Mouse (Mus musculus): ENCODE results near the gene Icam5. TPM values are rescaled to one million over a fixed set of nuclear protein-coding genes. Genes with fewer than 3 reads are reported as not detected.
"Not testable (repeated sequence)": the region's sequence is repeated elsewhere in the genome, so short reads cannot be mapped to it uniquely, and the experiment has no call there.

Gene Icam5
- polyA plus RNA-seq, 1 experiment from 2014 or later = 0.15 TPM

DNA sequence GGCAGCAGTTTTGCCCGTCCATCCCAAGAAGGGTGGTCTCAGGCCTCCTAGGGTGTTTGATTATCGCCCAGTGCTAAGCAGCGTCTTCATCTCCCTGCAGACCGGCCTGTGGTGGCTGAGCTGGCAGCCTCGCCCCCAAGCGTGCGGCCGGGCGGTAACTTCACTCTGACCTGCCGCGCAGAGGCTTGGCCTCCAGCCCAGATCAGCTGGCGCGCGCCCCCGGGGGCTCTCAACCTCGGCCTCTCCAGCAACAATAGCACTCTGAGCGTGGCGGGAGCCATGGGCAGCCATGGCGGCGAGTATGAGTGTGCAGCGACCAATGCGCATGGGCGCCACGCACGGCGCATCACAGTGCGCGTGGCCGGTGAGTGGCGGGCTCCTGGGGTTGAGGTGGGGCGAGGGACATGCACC, 5.6 kb downstream of the Icam5 start:
- no peak overlapping the region for H3K27ac ChIP-seq (ENCODE audit: low read length)
- no peaks in the 10 kb centered on the region; the same call in 1 of the 2 replicates for H3K9me3 ChIP-seq (replicated peaks; ENCODE audit: control insufficient read depth, low read length)
- peaks cover 20% of the 10 kb centered on the region for H3K4me1 ChIP-seq (ENCODE audit: control insufficient read depth, insufficient read depth, low read length)
- H3K27me3 ChIP-seq (ENCODE audit: control insufficient read depth, insufficient read depth, low read length) = peaks cover 59% of the 10 kb centered on the region
- WGBS = 2% methylated on average over 31 of the region's 31 CpGs
- peak overlapping the region; percentile 44 for H3K4me3 ChIP-seq (replicated peaks; ENCODE audit: low read length)
- peak overlapping the region; percentile 60 for H3K9ac ChIP-seq (ENCODE audit: low read length)
- no peaks in the 10 kb centered on the region for H3K36me3 ChIP-seq (ENCODE audit: control insufficient read depth, insufficient read depth, low read length)
- no peak for ATAC-seq (ENCODE audit: insufficient read depth, low FRiP score)
- peak overlapping the region; percentile 66 for H3K4me2 ChIP-seq (ENCODE audit: low read depth, low read length)

DNA sequence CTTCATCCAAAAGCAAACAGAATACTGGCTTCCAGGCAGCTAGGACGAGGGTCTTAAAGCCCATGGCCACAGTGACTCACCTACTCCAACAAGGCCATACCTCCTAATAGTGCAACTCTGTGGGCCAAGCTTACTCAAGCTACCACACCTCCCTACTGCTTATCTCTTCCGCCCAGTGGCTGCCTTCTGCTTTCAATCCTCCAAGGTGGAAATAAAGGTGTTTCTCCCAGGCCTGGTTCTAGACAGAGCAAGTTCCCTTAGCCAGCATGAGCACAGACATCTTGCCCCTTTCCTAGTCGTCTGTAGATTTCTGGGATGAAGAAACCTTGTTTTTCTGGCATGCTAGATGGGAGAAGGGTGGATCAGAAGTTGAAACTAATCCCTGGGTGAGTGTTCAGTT, 7.9 kb downstream of the Icam5 start:
- no peak overlapping the region for H3K27ac ChIP-seq (ENCODE audit: low read length)
- no peak overlapping the region for H3K9ac ChIP-seq (ENCODE audit: low read length)
- H3K4me1 ChIP-seq (ENCODE audit: control insufficient read depth, insufficient read depth, low read length) = peaks cover 11% of the 10 kb centered on the region
- WGBS = 68% methylated on average over 3 of the region's 3 CpGs
- no peak overlapping the region for H3K4me3 ChIP-seq (replicated peaks; ENCODE audit: low read length)
- H3K9me3 ChIP-seq (replicated peaks; ENCODE audit: control insufficient read depth, low read length) = no peaks in the 10 kb centered on the region; the same call in 1 of the 2 replicates
- ATAC-seq (ENCODE audit: insufficient read depth, low FRiP score) = no peak
- H3K36me3 ChIP-seq (ENCODE audit: control insufficient read depth, insufficient read depth, low read length) = no peaks in the 10 kb centered on the region
- H3K4me2 ChIP-seq (ENCODE audit: low read depth, low read length) = no peak overlapping the region
- peaks cover 40% of the 10 kb centered on the region for H3K27me3 ChIP-seq (ENCODE audit: control insufficient read depth, insufficient read depth, low read length)

DNA sequence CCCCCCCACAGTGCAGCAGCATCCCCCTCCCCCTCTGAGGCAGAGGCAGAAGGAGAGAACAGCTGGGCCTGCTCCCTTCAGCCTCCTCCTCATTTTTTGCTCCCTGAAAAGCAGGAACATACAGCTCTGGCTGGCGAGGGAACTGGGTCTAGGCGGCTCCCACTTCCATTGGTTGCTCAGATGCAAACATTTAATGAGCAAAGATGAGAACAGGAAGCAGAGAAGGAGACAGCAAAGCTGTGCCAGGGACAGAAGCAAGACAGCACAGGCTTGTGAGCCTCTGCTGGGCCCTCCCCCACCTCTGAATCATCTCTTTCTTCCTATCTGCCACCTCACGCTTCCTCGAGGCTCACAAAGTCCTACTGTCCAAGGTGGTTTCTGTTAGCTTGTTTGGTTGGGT, 9.4 kb downstream of the Icam5 start:
- no peak overlapping the region for H3K4me3 ChIP-seq (replicated peaks; ENCODE audit: low read length)
- H3K9me3 ChIP-seq (replicated peaks; ENCODE audit: control insufficient read depth, low read length) = no peaks in the 10 kb centered on the region; the same call in 1 of the 2 replicates
- H3K4me2 ChIP-seq (ENCODE audit: low read depth, low read length) = no peak overlapping the region
- no peaks in the 10 kb centered on the region for H3K36me3 ChIP-seq (ENCODE audit: control insufficient read depth, insufficient read depth, low read length)
- 27% methylated on average over 4 of the region's 4 CpGs for whole genome bisulfite sequencing
- ATAC-seq (ENCODE audit: insufficient read depth, low FRiP score) = no peak
- no peak overlapping the region for H3K27ac ChIP-seq (ENCODE audit: low read length)
- H3K9ac ChIP-seq (ENCODE audit: low read length) = no peak overlapping the region
- H3K27me3 ChIP-seq (ENCODE audit: control insufficient read depth, insufficient read depth, low read length) = peaks cover 24% of the 10 kb centered on the region
- H3K4me1 ChIP-seq (ENCODE audit: control insufficient read depth, insufficient read depth, low read length) = peaks cover 11% of the 10 kb centered on the region

DNA sequence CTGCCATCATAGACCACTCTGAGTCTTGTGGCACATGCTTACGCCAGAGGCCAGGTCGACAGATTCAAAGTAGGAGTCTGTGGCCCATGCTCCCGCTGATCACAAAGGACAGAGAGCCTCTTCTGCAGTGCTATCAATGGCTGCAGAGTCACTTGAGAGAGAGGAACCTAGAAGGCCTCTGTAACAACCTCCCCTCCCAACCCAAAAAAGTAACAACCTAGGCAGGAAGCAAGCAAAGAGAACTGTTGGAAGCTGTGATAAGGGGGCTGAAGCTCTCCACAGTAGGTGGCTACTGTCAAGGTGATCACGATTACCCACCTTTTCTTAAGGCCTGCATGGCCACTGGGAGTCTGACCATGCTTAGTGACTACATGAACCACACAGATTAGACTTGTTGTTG, 11.7 kb downstream of the Icam5 start:
- H3K4me2 ChIP-seq (ENCODE audit: low read depth, low read length) = no peak overlapping the region
- no peak for ATAC-seq (ENCODE audit: insufficient read depth, low FRiP score)
- H3K27me3 ChIP-seq (ENCODE audit: control insufficient read depth, insufficient read depth, low read length) = peaks cover 3% of the 10 kb centered on the region
- H3K9ac ChIP-seq (ENCODE audit: low read length) = no peak overlapping the region
- no peak overlapping the region for H3K4me3 ChIP-seq (replicated peaks; ENCODE audit: low read length)
- 0 out of 2 replicates have a peak, but pooled peaks cover 2% of the 10 kb centered on the region for H3K4me1 ChIP-seq (ENCODE audit: control insufficient read depth, insufficient read depth, low read length)
- WGBS = 78% methylated on average over 4 of the region's 4 CpGs
- H3K36me3 ChIP-seq (ENCODE audit: control insufficient read depth, insufficient read depth, low read length) = no peaks in the 10 kb centered on the region
- H3K27ac ChIP-seq (ENCODE audit: low read length) = no peak overlapping the region
- no peaks in the 10 kb centered on the region; the same call in 1 of the 2 replicates for H3K9me3 ChIP-seq (replicated peaks; ENCODE audit: control insufficient read depth, low read length)

DNA sequence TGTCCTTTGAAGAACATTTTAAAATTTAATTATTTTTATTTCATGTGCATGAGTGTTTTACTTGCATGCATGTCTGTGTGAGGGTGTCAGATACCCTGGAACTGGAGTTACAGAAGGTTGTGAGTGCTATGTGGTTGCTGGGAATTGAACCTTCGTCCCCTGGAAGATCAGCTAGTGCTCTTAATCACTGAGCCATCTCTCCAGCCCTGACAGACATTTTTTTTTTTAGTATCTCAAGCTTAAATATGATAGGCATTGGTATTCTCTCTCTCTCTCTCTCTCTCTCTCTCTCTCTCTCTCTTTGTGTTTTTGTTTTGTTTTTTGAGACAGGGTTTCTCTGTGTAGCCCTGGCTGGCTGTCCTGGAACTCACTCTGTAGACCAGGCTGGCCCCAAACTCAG, 12.9 kb downstream of the Icam5 start:
- WGBS = 50% methylated on average over 1 of the region's 1 CpGs
- H3K27ac ChIP-seq (ENCODE audit: low read length) = not testable (repeated sequence)

DNA sequence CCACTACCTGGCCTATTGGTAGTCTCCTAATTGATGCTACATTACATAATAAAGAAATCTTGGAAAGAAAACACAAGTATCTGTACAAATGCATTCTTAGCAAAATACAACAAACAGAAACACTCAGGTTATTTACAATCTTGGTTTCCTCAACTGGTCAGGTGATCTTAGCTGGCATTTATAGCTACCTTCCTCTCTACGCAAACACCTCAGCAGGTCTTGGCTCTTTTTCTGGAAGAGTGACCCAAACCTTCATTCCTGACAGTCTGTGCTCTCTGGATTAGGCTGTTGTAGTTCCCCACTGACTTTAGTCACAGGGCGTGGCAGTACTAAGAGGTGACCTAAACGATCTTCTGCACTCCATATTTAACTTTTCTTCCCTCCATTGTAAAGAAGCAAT, 13.4 kb downstream of the Icam5 start:
- no peak overlapping the region for H3K4me2 ChIP-seq (ENCODE audit: low read depth, low read length)
- H3K27me3 ChIP-seq (ENCODE audit: control insufficient read depth, insufficient read depth, low read length) = no peaks in the 10 kb centered on the region
- H3K4me3 ChIP-seq (replicated peaks; ENCODE audit: low read length) = no peak overlapping the region
- no peak overlapping the region for H3K9ac ChIP-seq (ENCODE audit: low read length)
- 0 out of 2 replicates have a peak, but pooled peaks cover 2% of the 10 kb centered on the region for H3K4me1 ChIP-seq (ENCODE audit: control insufficient read depth, insufficient read depth, low read length)
- no peaks in the 10 kb centered on the region for H3K36me3 ChIP-seq (ENCODE audit: control insufficient read depth, insufficient read depth, low read length)
- 71% methylated on average over 3 of the region's 3 CpGs for WGBS
- no peak overlapping the region for H3K27ac ChIP-seq (ENCODE audit: low read length)
- no peak for ATAC-seq (ENCODE audit: insufficient read depth, low FRiP score)
- H3K9me3 ChIP-seq (replicated peaks; ENCODE audit: control insufficient read depth, low read length) = no peaks in the 10 kb centered on the region

More for the DNA sequence above, 12.9 kb downstream of the Icam5 start:
- H3K36me3 ChIP-seq (ENCODE audit: control insufficient read depth, insufficient read depth, low read length); H3K4me2 ChIP-seq (ENCODE audit: low read depth, low read length); H3K9me3 ChIP-seq (replicated peaks; ENCODE audit: control insufficient read depth, low read length); H3K9ac ChIP-seq (ENCODE audit: low read length); ATAC-seq (ENCODE audit: insufficient read depth, low FRiP score); H3K4me1 ChIP-seq (ENCODE audit: control insufficient read depth, insufficient read depth, low read length); H3K27me3 ChIP-seq (ENCODE audit: control insufficient read depth, insufficient read depth, low read length); H3K4me3 ChIP-seq (replicated peaks; ENCODE audit: low read length): not testable (repeated sequence)

DNA sequence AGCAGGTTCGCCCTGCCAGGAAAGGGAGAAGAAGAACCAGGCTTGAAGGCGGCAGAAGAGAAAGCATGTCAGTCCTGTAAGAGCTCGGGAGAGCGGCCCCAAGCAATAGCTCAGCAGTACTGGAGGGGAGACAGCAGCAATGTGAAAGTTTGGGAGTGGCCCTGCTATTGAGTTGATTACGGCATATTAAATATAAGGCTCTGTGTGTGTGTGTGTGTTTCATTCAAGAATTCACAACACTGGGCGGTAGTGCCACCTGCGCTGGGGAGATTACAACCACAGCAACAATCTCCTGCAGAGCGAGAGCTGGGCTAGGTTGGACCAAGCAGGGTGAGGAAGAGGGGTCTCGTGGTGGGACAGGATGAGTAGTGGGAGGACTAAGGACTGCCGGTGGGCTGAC, 19.7 kb downstream of the Icam5 start:
- no peak overlapping the region for H3K4me3 ChIP-seq (replicated peaks; ENCODE audit: low read length)
- H3K4me2 ChIP-seq (ENCODE audit: low read depth, low read length) = no peak overlapping the region
- 60% methylated on average over 10 of the region's 10 CpGs for WGBS
- no peak overlapping the region for H3K9ac ChIP-seq (ENCODE audit: low read length)
- no peak overlapping the region for H3K27ac ChIP-seq (ENCODE audit: low read length)
- H3K27me3 ChIP-seq (ENCODE audit: control insufficient read depth, insufficient read depth, low read length) = no peaks in the 10 kb centered on the region
- H3K4me1 ChIP-seq (ENCODE audit: control insufficient read depth, insufficient read depth, low read length) = no peaks in the 10 kb centered on the region
- no peaks in the 10 kb centered on the region for H3K9me3 ChIP-seq (replicated peaks; ENCODE audit: control insufficient read depth, low read length)
- ATAC-seq (ENCODE audit: insufficient read depth, low FRiP score) = no peak
- no peaks in the 10 kb centered on the region for H3K36me3 ChIP-seq (ENCODE audit: control insufficient read depth, insufficient read depth, low read length)

DNA sequence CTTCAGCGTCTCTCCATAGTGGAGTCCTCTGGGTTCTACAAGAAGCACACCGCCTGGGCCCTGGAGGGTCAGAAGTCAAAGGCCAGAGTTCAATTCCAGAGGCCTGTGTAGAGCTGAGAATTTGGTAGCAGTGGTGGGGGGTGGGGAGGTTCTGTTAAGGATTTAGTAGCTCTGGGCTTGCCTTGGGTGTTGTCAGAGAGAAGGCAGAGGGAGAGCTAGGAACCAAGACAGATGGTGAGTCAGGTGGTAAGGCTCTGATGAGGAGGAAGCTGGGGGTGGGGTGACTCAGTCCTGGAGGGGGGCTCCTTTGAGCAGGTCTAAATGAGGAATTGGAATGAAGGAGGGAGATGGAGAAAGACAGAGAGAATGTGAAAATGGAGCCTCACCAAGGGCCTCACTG, 31.1 kb downstream of the Icam5 start:
- H3K9ac ChIP-seq (ENCODE audit: low read length) = no peak overlapping the region
- ATAC-seq (ENCODE audit: insufficient read depth, low FRiP score) = no peak
- no peaks in the 10 kb centered on the region for H3K4me1 ChIP-seq (ENCODE audit: control insufficient read depth, insufficient read depth, low read length)
- H3K4me2 ChIP-seq (ENCODE audit: low read depth, low read length) = no peak overlapping the region
- H3K36me3 ChIP-seq (ENCODE audit: control insufficient read depth, insufficient read depth, low read length) = peaks cover 3% of the 10 kb centered on the region; the same call in 1 of the 2 replicates
- WGBS = 97% methylated on average over 2 of the region's 2 CpGs
- H3K27ac ChIP-seq (ENCODE audit: low read length) = no peak overlapping the region
- H3K9me3 ChIP-seq (replicated peaks; ENCODE audit: control insufficient read depth, low read length) = no peaks in the 10 kb centered on the region
- H3K27me3 ChIP-seq (ENCODE audit: control insufficient read depth, insufficient read depth, low read length) = no peaks in the 10 kb centered on the region
- no peak overlapping the region for H3K4me3 ChIP-seq (replicated peaks; ENCODE audit: low read length)

DNA sequence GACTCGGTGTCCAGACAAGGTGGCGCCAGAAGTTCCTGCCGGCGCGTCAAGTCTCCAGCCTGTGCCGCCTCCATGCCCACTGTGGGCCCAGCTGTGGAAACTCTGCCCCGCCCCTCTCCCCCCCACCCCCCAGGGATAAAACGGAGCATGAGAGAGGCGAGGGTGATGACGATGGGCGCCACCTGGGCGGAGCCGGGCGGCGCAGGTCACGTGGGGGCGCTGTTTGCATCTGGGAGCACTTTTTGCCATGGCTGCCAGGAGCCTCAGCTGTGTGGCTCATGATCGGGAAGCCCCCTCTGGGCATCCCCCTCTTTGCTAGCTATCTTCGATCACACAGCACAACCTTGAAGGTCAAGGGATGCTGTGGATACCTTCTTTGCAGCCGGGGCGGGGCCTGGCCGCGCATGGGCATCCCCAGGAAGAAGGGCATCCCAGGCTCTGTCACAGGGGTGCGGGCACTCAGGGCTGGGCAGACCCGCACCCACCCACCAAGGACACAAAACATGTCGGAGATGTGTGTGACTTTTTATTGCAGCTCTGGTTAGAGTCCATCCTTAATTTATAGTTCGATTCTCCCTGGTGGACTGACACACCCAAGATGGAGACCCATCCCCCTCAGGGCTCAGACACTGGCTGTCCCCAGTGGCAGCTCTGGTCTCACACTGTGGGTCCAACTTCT, 35.3 kb downstream of the Icam5 start, which contains the start of gene Zglp1:
TSS of gene Zglp1 (minus strand) at position 88 of the 679 bp plus-strand sequence.
- H3K4me2 ChIP-seq (ENCODE audit: low read depth, low read length) = no peak within 1 kb of the TSS
- no peak within 1 kb of the TSS for H3K9ac ChIP-seq (ENCODE audit: low read length)
- ATAC-seq (ENCODE audit: insufficient read depth, low FRiP score) = no peak
- 85% methylated on average over 27 of the region's 27 CpGs for WGBS
- H3K36me3 ChIP-seq (ENCODE audit: control insufficient read depth, insufficient read depth, low read length) = peaks cover 3% of the 10 kb centered on the region; the same call in 1 of the 2 replicates
- no peaks in the 10 kb centered on the region for H3K27me3 ChIP-seq (ENCODE audit: control insufficient read depth, insufficient read depth, low read length)
- H3K4me3 ChIP-seq (replicated peaks; ENCODE audit: low read length) = no peak within 1 kb of the TSS
- no peaks in the 10 kb centered on the region for H3K9me3 ChIP-seq (replicated peaks; ENCODE audit: control insufficient read depth, low read length)
- H3K4me1 ChIP-seq (ENCODE audit: control insufficient read depth, insufficient read depth, low read length) = no peaks in the 10 kb centered on the region
- H3K27ac ChIP-seq (ENCODE audit: low read length) = no peak within 1 kb of the TSS

Measured in stomach, embryonic 16.5 days (tissue).